Mouse (Mus musculus) heart, postnatal 14 days (tissue): ENCODE results near the gene Ccdc86. TPM values are rescaled to one million over a fixed set of nuclear protein-coding genes. Genes with fewer than 3 reads are reported as not detected.

Experiments used
- DNase-seq, 2 experiments: peaks; one replicate each; pipeline ENCODE4 v3.0.0; 2021 to 2022
- intact Hi-C: fragments of 180-260 bp; cut with DNase I; formaldehyde crosslinking; loops from one replicate; pipeline ENCODE4 v1.15.1; 2025
- long read RNA-seq, 2 experiments: library from polyadenylated mRNA; stranded (forward); transcript quantifications; one replicate each; pipeline ENCODE4 v2.0.0; 2021
- total RNA-seq, 2 experiments: library from RNA; stranded (reverse); gene quantifications; 2 replicates each; pipeline ENCODE4 v1.2.3; 2021

Ccdc86 gene
- total RNA-seq: 1 to 10 TPM; 5.3 to 6.4 TPM
- long read RNA-seq, experiment 1, transcript Ccdc86-201 (4 exons, 3,003 nt): major isoform, 8 of 8 reads
- long read RNA-seq, experiment 1, partial matches to known transcripts: 0 of 8 reads
- long read RNA-seq, experiment 1, other reads (novel, unspliced or antisense): 0 of 8 reads
- long read RNA-seq, experiment 2, transcript Ccdc86-201 (4 exons, 3,003 nt): major isoform, 11 of 11 reads
- long read RNA-seq, experiment 2, partial matches to known transcripts: 0 of 11 reads
- long read RNA-seq, experiment 2, other reads (novel, unspliced or antisense): 0 of 11 reads

DNA sequence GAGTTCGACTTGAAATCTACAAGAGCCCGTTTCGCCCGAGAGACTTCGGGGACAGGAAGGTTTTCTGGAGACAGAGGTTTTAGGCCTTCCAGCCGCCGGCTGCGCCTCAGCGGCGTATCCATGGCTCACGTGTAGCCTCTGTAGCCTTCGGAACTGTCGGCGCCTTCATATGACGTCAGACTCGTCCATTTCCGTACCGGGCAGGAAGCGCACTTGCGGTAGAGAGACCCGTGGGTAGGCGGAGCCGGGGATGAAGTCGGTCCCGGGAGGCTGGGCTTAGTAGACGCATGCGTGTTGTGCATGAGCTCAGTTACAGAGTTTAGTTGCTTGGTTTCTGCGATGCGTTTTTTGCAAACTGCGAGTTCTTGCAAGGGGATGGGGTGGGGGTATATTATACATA lies at the start of gene Ccdc86:
Gene Ccdc86, minus strand, starts transcription at position 155 of the 400 bp plus-strand sequence.
- peak; percentile 92 to 97 for DNase-seq
- intact Hi-C loops: loop anchor here (5.0 kb wide), 1 partner anchor 52 kb away; the partner anchor contains the start of gene Prpf19

DNA sequence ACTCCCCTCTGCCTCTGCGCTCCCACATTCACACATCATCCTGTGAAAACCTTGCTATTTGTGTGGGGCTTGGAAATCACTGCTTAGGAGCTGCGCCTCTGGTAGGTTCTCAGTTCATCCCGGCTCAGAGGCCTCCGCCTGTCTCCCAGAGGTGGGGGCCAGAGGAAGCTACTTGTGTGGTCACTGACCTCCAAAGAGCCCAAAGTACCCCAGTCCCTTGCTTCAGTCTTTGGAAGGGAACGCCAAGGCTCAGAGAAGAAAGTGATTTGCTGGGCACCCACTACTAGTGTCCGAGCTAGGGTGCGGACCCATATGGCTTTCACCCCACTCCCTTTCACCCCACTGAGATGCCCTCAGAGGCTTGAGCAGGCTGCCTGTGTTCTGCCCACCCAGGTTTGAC lies 44.1 kb upstream of the Ccdc86 start, which contains the start of gene Ms4a15:
Gene Ms4a15, minus strand, starts transcription at position 101 of the 400 bp plus-strand sequence.
- intact Hi-C loops: no loop called here
- DNase-seq: no peak

DNA sequence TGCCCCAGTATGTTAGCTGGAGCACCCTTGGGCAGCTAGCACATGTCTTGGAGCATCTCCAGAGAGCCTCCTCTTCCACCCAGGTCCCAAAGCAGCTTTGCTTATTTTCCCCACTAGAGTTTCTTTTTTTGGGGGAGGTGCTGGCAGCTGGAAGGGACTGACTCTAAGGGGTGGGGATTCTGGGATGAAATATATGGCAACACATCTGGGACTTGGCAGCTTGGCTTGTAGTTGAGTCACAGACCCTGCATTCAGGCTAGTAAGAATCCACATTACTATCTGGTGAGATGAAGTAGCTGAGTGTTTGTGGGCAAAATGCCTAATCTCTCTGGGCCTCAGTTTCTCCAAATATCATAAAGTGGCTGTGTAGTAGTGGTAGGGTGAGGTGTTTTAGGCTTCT lies 42.8 kb upstream of the Ccdc86 start:
- intact Hi-C loops: no loop called here
- no peak for DNase-seq

DNA sequence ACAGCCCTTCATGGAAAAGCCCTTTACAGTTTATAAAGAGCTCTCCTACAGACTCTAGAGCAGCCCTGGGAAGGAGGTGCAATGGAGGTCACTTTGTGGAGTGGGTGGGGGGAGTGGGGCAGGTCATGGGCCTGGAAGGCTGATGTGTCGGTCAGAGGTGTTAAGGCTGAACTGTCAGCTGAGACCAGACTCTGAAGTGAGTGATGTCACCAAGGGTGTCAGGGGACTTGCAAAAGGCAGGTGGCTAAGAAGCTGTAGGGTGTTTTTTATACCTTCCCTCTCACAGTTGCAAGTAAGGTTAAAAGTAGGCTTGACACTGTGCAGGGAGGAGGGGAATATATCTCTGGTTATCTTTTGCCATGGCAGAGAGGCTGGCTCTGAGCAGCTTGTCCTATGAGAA lies 41.7 kb upstream of the Ccdc86 start:
- intact Hi-C loops: no loop called here
- DNase-seq: no peak

DNA sequence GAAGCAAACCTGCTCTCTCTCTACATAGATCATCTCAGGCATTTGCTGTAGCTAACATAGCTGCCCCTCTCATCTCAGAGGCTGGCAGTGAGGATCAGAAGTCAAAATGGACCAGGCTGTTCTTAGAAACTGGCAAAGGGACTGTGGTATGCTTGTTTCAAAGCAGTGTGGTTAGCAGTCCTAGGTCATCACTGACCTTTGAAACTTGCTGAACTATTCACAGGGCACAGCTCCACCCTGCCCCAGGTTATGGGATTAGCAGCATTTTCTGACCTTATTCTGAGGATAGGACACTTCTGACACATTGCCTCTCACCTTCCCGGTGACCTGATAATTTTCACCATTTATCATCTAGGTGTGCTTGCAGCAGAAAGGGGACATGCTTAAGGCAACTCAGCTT lies 39.5 kb upstream of the Ccdc86 start:
- intact Hi-C loops: no loop called here
- no peak for DNase-seq

DNA sequence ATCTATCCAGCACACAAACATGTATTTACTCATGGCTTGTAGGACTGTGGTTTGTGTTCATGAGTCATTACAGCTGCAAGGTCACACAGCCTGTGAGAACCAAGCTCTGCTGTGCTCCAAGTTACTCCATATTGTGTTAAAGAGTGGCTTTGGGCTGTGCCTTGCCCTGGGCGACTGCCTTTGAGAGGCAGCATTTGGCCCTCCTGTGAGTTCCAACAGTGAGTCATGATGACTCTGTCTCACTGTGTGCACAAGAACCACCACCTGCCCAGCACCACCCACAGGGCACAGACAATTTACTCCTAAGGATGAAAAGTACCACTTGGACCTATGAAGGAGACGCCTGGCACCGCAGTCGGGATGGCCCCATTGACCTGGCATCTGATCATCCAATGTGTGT lies 36.8 kb upstream of the Ccdc86 start:
- intact Hi-C loops: no loop called here
- DNase-seq: no peak

DNA sequence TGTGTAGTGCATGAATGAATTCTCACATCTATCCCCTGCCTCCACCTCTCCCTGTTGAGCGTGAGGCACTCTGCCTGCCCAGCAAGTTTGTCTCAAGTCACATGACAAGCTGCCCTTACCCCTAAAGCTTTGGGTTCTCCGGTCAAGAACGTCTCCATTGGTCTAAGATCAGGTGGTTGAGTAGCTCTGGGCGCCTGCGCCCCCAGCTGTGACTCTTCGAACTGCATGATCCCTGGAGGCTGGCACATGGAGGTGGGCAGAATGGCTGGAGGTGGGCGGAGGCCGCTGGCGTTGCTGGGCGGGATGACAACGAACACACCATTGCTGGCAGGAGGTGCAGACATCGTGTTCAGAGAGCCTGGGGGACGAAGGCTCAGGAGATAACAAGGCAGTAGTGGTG lies 35.5 kb upstream of the Ccdc86 start:
- intact Hi-C loops: no loop called here

DNA sequence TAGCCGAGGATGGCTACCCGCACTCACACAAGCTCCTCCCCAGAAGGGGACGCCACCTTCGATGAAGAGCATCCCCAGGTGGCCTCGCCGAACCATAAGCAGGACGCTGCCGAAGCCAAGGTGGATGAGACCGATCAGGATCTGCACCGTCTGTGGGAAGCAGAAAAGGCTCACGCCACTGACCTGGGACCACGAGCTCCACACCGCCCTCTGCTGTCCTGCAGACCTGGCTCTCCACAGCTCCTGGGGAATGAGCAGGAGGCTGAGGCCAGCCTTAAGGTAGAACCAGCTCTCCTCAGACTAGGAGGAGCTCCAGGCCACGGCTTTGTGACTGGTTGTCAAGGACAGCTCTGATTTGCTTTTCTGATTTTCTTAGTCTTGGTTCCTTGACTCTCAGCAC lies 34.1 kb upstream of the Ccdc86 start:
- peak; percentile 51 to 60 for DNase-seq
- intact Hi-C loops: no loop called here

More for the DNA sequence above, 35.5 kb upstream of the Ccdc86 start:
- no peak for DNase-seq

DNA sequence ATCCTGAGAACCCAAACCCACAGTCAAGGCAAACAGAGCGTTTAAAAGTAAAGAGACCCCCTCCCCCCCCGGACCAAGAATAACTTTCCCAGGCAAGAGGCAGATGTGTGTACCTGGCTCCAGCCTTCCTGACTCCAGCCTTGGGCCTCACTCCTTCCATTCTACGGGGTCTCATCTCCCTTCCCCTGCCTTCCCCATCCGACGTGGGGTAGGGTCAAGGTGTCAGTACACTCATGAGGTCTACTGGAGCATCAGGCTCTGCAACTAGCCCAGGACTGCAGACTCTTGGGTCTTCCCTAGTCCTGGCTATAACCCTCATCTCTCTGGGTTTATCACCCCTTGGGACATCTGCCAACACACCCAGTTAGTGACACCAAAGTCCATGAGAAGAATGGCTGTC lies 31.1 kb upstream of the Ccdc86 start:
- intact Hi-C loops: no loop called here
- DNase-seq: no peak

DNA sequence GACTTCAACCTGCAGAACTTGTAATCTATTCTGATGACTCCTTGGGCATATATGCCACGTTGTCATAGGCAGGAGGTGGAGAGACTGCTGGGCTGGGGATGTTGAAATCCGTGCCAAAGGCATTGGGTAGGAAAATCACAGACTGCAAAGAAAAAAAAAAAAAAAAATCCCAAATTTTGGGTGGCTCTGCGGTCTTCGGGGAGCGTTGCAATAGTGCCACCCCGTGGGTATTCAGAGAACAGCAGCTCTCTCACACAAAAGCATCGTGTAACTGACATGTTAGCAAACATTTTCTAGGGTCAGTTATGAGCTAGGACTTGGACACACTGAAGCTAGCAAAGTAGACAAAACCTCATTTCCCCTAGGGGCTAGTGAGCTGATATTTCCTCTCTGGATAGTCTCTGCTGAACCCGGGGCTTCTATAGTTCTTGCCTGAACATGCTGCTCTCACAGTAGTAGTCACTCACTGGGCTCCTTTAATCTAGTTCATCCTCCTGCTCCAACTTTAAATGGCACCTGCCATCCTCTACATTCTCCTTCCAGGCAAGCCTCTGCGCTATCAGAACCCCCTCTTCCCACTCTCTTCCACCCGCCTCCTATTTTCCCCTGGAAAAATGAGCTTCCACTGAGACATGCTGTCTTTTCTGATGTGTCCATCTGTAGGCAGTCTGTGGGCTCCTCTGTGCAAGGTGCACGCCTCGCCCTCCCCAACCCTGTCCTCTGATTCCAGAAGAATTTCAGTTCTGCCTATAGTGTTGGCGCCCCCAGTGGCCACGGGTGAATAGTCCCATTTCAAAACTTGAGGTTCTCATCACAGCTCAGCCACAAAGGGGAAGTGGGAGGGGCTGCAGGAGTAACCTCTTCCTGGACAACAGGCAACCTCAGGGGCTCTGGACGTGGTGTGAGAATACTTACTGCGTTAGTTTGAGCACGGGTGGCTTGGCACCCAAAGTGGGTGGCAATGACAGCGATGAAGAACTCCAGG lies 30.4 kb upstream of the Ccdc86 start:
- intact Hi-C loops: no loop called here
- peak; percentile 83 to 87 for DNase-seq

DNA sequence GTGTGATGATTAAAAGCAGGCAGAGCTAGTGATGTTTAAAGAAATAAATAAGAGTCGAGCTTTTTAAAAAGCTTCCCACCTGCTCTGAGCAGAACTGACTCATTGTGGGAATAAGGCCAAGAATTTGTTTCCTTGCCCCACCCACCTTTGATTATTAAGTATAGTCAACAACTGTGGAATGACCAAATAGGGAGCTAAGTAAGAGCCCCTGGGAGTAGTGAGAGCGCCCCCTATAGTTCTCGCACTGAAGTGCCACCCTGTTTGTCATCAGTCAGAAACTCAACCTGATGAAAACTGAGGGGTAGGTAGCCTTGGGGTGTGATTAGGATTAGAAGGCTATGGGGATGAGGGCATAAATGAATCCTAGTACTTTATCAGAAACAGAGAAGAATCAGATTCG lies 27.3 kb upstream of the Ccdc86 start:
- peak; percentile 20 to 44 for DNase-seq
- intact Hi-C loops: no loop called here

DNA sequence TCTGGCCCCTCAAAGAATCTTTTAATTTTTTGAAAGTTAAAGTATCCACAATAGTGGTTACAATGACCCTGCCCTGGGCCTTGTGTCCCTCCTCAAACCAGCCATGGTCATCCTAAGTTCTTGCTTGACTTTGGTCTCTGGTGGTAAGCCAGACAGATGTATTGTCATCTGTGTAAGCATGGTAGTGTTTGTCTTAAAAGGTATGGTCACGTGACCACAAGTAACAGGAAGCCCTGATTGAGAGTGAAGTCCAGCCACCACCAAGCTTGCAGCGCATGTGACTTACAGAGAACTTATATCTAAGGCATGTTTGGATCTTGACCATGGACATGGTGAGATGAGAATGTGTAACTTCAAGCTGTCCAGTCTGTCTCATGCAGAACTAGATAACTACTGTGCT lies 26.1 kb upstream of the Ccdc86 start:
- intact Hi-C loops: no loop called here

DNA sequence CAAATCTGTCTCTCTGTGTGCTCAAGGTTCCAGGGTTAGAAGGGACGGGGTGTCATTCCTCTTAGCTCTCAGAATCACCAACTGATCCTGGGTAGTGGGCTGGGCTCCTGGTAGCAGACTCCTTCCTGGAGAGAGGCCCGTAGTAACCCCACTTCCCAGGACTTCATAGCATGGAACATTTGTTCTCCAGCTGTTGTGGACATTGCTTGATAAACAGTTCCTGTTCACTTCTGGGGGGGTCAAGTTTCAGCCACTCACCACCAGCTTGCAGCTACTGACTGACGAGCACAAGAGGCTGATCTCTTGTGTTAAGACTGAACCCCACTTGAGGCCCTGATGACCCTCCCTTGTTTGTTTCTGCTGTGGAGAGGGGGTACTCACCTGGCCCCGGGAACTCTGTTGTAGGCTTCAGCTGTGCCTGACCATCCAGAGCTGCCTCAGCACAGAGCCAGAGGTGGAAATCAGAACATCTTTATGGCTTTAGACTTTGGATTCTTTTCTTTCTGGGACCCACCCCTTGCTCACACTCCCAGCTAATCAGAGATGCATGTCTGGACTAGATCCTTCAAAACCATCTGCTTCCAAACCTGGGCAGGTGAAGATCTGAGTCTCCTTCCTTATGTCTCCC lies 25.3 kb upstream of the Ccdc86 start, which contains the start of gene Ms4a10:
Gene Ms4a10, minus strand, starts transcription at position 433 of the 628 bp plus-strand sequence.
- DNase-seq: no peak
- intact Hi-C loops: no loop called here

More for the DNA sequence above, 26.1 kb upstream of the Ccdc86 start:
- DNase-seq: no peak

DNA sequence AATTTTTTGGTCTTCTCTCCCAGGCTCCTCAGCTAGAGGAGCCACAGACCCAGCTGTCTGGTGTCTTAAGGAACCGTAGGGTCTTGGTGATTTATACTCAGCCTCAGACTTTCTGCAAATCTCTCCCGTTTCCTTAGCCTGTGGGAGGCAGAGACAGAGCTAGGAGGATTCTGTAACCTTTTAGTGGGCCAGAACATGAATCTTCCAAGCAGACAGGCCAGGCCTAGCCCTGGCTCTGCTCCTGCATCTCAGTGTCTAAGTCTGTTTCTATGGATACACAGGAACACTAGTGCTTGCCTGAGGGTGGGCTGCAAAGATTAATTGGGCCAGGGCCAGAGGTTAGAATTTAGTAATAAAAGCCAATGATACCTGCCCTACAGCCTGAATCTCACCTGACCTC lies 24.1 kb upstream of the Ccdc86 start:
- DNase-seq: no peak
- intact Hi-C loops: no loop called here

DNA sequence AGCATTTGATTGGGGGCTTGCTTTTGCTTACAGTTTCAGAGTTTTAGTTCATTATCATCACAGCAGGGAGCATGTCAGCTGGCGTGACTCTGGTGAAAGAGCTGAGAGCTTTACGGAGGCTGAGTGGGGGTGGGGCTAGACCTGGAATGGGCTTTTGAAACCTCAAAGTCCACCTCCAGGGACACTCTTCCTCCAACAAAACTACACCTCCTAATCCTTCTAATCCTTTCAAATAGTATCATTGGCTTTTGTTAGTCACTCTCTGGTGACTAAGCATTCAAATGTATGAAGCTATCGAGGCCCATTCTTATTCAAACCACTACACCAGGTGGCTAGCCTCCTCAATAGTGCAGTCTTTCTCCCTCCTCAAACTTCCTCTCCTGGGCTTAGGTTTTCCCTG lies 23.6 kb upstream of the Ccdc86 start:
- intact Hi-C loops: no loop called here
- no peak for DNase-seq

DNA sequence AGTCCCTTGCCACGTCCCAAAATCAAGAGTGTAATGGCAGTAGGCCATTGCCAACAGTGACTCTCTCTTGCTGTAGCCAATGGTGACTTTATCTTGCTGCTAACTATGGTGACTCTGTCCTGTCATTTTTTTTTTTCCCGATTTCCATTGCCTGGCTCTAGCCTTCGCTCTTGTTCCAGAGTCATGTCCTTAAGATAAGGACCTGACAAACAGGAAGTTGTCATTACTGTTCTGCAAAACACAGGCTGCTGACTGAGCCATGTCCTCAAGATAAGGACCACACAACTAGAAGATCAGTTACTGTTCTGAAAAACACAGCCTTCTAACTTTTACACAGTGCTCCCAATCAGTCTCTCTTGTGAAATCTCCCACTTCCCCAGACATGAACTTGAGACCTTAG lies 21.4 kb upstream of the Ccdc86 start:
- intact Hi-C loops: no loop called here
- DNase-seq: no peak

DNA sequence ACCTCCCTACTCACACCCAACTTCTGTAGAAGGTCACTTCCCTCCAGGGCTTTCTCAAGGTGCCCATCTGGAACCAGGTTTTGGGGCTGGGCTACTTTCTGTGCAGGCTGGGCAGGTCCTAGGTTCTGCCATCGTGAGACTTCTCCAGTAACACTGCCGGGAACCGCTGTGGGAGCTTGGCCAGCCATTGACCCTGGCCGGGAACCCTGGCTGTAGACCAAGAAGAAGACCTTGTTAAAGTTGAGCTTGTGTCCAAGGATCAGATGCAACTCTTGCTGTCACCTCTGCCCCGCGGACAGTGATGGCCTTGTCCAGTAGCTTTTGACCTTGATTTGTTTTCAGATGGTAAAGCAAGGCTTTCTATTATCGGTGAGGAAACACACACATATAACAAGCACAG lies 19.5 kb upstream of the Ccdc86 start:
- no peak for DNase-seq
- intact Hi-C loops: no loop called here

DNA sequence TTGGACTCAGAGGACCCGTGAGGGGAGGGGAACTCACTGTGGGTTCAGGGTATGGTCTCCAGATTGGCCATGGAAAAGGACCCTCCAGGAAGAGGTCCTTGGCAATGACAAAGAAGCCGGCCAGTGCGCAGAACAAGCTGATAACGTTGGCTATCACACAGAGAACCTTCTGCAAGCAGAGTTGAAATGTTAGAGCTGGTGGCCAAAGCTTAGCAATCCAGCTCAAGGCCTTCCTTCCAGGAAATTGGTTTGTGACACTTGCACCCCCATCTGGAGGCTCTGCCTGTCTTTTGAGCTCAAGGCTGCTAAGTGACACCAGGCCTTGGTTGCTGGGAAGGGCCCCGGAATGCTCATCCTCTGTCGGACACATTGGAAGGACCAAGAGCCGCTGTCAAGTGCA lies 16.7 kb upstream of the Ccdc86 start:
- DNase-seq: peak in 1 of 2 experiments; percentile 10
- intact Hi-C loops: no loop called here

DNA sequence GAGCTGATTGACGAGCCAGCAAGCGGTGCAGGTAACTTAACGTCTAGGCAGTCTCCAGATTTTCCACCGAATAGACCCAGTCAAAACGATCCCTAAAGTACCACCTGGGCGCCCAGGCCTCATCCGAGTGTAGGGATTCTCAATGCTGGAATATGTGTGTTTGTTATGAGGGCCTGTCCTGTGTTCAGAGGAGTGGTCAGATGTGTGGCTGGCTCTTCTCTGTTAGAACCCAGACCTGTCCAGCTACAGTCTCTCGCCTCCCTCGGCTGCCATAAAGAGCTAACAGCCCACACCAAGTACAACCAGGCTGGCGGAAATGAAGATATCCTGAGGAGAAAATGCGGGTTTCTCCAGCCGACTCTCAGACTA lies 10.9 kb upstream of the Ccdc86 start:
- no peak for DNase-seq
- intact Hi-C loops: loop anchor here (2.0 kb wide), 3 partner anchors 51 to 283 kb away; no protein-coding TSS in a partner anchor

DNA sequence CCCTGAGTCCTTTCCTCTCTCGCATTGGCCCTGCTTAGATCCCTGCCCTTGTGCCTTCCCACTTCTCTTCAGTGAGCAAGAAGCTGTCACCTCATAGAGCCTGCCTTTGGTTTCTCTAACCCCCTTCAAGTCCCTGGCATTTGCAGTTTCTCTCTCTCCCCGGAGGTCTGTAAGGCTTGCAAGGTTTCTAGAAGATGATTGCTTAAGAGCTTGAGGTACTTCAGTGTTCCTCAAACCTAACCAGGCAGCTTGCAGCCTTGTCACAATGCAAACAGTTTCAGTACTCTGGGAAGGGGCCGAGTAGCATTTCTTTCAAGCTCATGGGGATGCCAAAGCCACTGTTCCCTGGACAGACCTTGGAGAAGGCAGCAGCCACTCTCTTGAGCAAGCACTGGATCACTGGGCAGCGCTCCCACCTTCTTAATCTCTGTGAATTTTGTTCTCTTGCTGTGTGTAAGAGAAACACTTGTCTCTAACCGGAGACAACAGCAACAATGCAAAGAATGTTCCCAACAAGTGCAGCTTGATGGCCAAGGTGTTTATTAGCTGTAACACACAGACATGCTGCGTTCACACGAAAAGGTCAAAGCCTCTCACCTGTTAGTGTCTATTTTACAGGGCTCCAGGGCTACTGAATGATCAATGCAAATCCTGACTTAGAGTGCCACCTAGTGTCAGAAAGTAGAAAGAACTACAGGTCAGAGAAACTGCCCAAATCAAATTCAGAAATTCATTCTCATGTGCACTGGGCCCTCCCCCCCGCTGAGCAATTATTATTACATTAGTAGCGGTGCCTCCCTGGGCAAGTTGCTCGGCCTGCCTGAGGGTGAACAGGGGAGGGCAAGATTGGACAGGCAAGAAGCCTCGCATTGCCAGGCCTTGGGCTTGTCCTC lies 10.3 kb upstream of the Ccdc86 start:
- intact Hi-C loops: loop anchor here (2.0 kb wide), 3 partner anchors 51 to 283 kb away; no protein-coding TSS in a partner anchor
- peak; percentile 29 to 74 for DNase-seq
